Mouse (Mus musculus): Measurements from ENCODE around the gene Abcc1. TPM values are rescaled to one million over a fixed set of nuclear protein-coding genes. Genes with fewer than 3 reads are reported as not detected.
A peak's percentile ranks its signal among the peaks of the same experiment; 100 is the strongest.

Gene Abcc1
- polyA plus RNA-seq, 1 experiment: 26.5 TPM

DNA sequence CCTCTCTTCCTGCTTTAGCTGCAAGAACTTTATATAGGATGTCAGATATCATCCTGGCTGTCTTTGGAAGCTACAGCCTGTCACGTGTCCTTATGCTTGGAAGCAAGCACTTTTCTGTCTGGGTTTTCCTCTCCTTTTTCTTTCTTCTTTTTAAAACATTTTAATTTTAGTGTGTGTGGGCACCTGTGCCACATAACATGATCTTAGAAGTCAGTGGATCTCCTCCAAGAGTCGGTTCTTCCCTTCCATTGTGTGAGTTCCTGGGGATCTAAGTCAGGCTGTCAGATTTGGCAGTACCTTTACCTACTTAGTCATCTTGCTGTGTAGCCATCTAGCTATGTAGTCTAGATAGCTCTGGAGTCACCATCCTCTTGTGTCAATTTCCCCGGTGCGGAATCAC is 37.9 kb downstream of the Abcc1 start:
- Histone ChIP-seq H3K36me3 (ENCODE audit: control insufficient read depth, insufficient read depth, low read length) (no peaks in the 10 kb centered on the region; the same call in 1 of the 2 replicates), H3K4me3 (ENCODE audit: insufficient read depth, low read depth, low read length) (no peak overlapping the region), H3K27me3 (replicated peaks; ENCODE audit: control insufficient read depth, insufficient read depth, low read length) (no peaks in the 10 kb centered on the region), H3K27ac (ENCODE audit: insufficient read depth, low read depth, low read length) (no peak overlapping the region), H3K4me1 (ENCODE audit: control insufficient read depth, insufficient read depth, low read length) (0 out of 2 replicates have a peak, but pooled peaks cover 4% of the 10 kb centered on the region)
- TF ChIP-seq CTCF (conservative IDR thresholded peaks at IDR 0.05; ENCODE audit: insufficient read depth, insufficient read length, low read depth, low read length): no peak
- TF ChIP-seq POLR2A (IDR thresholded peaks at IDR 0.05; ENCODE audit: low read depth, low read length): no peak
- 92% methylated on average over 4 of the region's 4 CpGs for WGBS
- DNase-seq: no peak

DNA sequence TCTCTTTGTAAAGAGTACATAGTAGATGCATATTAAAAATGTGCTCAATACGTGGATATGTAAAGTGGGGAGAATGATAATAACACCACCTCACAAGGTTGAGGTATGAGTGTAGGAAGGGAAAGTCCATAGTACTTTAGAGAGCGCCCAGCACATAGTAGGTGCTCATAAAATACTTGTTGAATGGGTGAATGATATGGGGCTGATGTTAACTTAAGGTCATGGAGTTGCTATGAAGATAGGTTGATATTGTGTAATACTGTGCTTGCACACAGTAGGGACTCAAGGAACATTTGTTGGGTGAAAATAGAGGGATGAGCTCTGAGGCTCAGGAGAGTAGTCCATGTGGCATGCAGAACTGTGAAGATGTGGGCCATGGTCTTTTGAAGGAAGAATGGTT is 42.1 kb downstream of the Abcc1 start:
- Histone ChIP-seq H3K27me3 (replicated peaks; ENCODE audit: control insufficient read depth, insufficient read depth, low read length) (no peaks in the 10 kb centered on the region), H3K27ac (ENCODE audit: insufficient read depth, low read depth, low read length) (no peak overlapping the region), H3K36me3 (ENCODE audit: control insufficient read depth, insufficient read depth, low read length) (no peaks in the 10 kb centered on the region; the same call in none of the 2 replicates), H3K4me3 (ENCODE audit: insufficient read depth, low read depth, low read length) (no peak overlapping the region), H3K4me1 (ENCODE audit: control insufficient read depth, insufficient read depth, low read length) (0 out of 2 replicates have a peak, but pooled peaks cover 4% of the 10 kb centered on the region)
- DNase-seq: no peak
- WGBS: 93% methylated on average over 2 of the region's 2 CpGs
- TF ChIP-seq CTCF (conservative IDR thresholded peaks at IDR 0.05; ENCODE audit: insufficient read depth, insufficient read length, low read depth, low read length) (no peak), POLR2A (IDR thresholded peaks at IDR 0.05; ENCODE audit: low read depth, low read length) (no peak)

DNA sequence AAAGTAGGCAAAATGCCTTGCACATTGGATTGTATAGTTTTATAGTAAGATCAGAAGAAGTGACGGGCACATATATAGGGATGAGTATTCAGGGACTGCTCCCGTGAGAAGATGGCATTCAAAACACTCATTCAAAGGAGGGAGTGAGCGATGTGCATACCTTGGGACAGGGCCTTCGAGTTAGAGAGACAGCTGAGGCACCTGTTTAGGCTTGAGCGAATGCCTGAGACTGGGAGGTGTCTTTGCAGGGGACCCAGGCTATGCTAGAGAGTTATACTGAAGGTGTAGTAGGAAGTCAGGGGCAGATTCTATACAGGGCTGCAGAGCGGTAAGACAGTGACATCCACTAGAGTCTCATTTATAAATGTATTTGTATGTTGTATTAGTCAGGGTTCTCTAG is 44.3 kb downstream of the Abcc1 start:
- DNase-seq: no peak
- H3K27ac ChIP-seq (ENCODE audit: insufficient read depth, low read depth, low read length): no peak overlapping the region
- no peaks in the 10 kb centered on the region; the same call in none of the 2 replicates for H3K36me3 ChIP-seq (ENCODE audit: control insufficient read depth, insufficient read depth, low read length)
- 94% methylated on average over 6 of the region's 6 CpGs for WGBS
- H3K27me3 ChIP-seq (replicated peaks; ENCODE audit: control insufficient read depth, insufficient read depth, low read length): no peaks in the 10 kb centered on the region
- H3K4me3 ChIP-seq (ENCODE audit: insufficient read depth, low read depth, low read length): no peak overlapping the region
- no peaks in the 10 kb centered on the region for H3K4me1 ChIP-seq (ENCODE audit: control insufficient read depth, insufficient read depth, low read length)
- TF ChIP-seq POLR2A (IDR thresholded peaks at IDR 0.05; ENCODE audit: low read depth, low read length) (no peak), CTCF (conservative IDR thresholded peaks at IDR 0.05; ENCODE audit: insufficient read depth, insufficient read length, low read depth, low read length) (no peak)

DNA sequence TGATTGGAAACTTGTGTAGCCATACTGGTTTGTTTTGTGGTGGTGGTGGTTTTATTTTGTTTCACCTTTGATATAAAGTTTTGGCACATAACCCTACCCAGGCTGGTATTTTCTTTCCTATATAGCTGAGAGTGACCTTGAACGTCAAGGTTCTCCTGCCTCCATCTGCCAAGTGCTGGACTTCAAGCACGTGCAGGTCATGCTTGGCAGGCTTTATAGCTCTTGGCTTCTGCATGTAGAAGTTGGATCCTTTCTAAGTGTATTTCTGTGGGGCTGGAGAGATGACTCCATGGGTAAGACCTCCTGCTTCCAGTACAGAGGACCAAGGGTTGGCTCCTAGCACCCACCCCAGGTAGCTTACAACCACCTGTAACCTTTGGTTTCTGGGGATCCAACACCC is 47.8 kb downstream of the Abcc1 start:
- Histone ChIP-seq H3K4me3 (ENCODE audit: insufficient read depth, low read depth, low read length) (no peak overlapping the region), H3K4me1 (ENCODE audit: control insufficient read depth, insufficient read depth, low read length) (no peaks in the 10 kb centered on the region), H3K27ac (ENCODE audit: insufficient read depth, low read depth, low read length) (peak overlapping the region; percentile 24; the same call in 1 of the 2 replicates), H3K36me3 (ENCODE audit: control insufficient read depth, insufficient read depth, low read length) (no peaks in the 10 kb centered on the region; the same call in 1 of the 2 replicates), H3K27me3 (replicated peaks; ENCODE audit: control insufficient read depth, insufficient read depth, low read length) (no peaks in the 10 kb centered on the region)
- DNase-seq: peak; percentile 68
- 40% methylated on average over 2 of the region's 2 CpGs for WGBS
- no peak for TF ChIP-seq CTCF (conservative IDR thresholded peaks at IDR 0.05; ENCODE audit: insufficient read depth, insufficient read length, low read depth, low read length)
- TF ChIP-seq POLR2A (IDR thresholded peaks at IDR 0.05; ENCODE audit: low read depth, low read length): no peak

DNA sequence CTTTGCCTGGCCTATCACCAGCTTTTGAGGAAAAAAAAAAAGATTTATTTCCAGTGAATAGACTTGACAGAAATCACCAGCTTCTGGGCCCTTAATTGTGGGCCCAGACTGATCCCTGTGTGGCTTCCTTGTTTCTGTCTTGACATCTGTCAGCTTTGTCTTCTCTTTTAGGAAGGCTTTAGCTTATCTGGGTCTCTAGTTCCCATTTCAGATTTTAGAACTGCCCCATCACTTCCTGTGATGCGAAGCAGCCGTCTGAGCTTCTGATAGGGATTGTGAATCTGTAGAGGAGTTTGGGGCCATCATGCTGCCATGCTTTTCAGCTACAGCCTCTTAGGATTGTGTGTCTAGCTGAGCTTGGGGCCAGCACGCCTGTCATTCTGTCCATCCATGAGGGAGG is 48.4 kb downstream of the Abcc1 start:
- Histone ChIP-seq H3K27me3 (replicated peaks; ENCODE audit: control insufficient read depth, insufficient read depth, low read length) (no peaks in the 10 kb centered on the region), H3K4me3 (ENCODE audit: insufficient read depth, low read depth, low read length) (no peak overlapping the region), H3K36me3 (ENCODE audit: control insufficient read depth, insufficient read depth, low read length) (no peaks in the 10 kb centered on the region; the same call in 1 of the 2 replicates), H3K4me1 (ENCODE audit: control insufficient read depth, insufficient read depth, low read length) (no peaks in the 10 kb centered on the region), H3K27ac (ENCODE audit: insufficient read depth, low read depth, low read length) (no peak overlapping the region)
- no peak for DNase-seq
- 87% methylated on average over 3 of the region's 3 CpGs for WGBS
- TF ChIP-seq CTCF (conservative IDR thresholded peaks at IDR 0.05; ENCODE audit: insufficient read depth, insufficient read length, low read depth, low read length): no peak
- TF ChIP-seq POLR2A (IDR thresholded peaks at IDR 0.05; ENCODE audit: low read depth, low read length): no peak

DNA sequence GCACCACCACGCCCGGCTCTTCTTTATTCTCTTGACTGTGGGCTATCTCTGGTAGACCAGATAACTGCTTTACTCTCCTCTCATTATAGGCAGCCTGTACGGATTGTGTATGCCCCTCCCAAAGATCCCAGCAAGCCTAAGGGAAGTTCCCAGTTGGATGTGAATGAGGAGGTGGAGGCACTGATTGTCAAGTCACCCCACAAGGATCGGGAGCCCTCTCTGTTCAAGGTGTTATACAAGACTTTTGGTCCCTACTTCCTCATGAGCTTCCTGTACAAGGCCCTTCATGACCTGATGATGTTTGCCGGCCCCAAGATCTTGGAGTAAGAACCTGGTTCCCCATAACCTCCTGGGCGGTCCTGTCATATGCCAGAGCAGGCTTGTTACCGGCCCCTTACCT is 49.3 kb downstream of the Abcc1 start:
- no peak for DNase-seq
- Histone ChIP-seq H3K4me1 (ENCODE audit: control insufficient read depth, insufficient read depth, low read length) (no peaks in the 10 kb centered on the region), H3K36me3 (ENCODE audit: control insufficient read depth, insufficient read depth, low read length) (no peaks in the 10 kb centered on the region; the same call in 1 of the 2 replicates), H3K27ac (ENCODE audit: insufficient read depth, low read depth, low read length) (no peak overlapping the region), H3K4me3 (ENCODE audit: insufficient read depth, low read depth, low read length) (no peak overlapping the region), H3K27me3 (replicated peaks; ENCODE audit: control insufficient read depth, insufficient read depth, low read length) (no peaks in the 10 kb centered on the region)
- no peak for TF ChIP-seq POLR2A (IDR thresholded peaks at IDR 0.05; ENCODE audit: low read depth, low read length)
- no peak for TF ChIP-seq CTCF (conservative IDR thresholded peaks at IDR 0.05; ENCODE audit: insufficient read depth, insufficient read length, low read depth, low read length)
- 94% methylated on average over 7 of the region's 7 CpGs for WGBS

DNA sequence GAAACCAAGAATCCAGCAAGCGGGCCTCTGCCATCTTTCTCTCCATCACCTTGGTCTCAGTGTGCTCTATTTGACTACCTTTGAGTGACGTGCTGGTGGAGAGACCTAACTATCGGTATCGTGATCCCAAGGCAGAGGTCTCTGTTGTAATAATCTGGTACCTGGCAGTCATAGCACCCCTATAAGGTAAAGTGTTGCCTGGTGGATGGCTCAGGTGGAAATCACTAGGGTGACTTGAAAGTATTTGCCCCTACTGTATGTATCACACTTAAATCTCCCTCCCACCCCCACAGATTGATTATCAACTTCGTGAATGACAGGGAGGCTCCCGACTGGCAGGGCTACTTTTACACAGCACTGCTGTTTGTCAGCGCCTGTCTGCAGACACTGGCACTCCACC is 49.8 kb downstream of the Abcc1 start:
- no peak for DNase-seq
- WGBS: 95% methylated on average over 7 of the region's 7 CpGs
- Histone ChIP-seq H3K4me3 (ENCODE audit: insufficient read depth, low read depth, low read length) (no peak overlapping the region), H3K36me3 (ENCODE audit: control insufficient read depth, insufficient read depth, low read length) (no peaks in the 10 kb centered on the region; the same call in 1 of the 2 replicates), H3K4me1 (ENCODE audit: control insufficient read depth, insufficient read depth, low read length) (no peaks in the 10 kb centered on the region), H3K27me3 (replicated peaks; ENCODE audit: control insufficient read depth, insufficient read depth, low read length) (no peaks in the 10 kb centered on the region), H3K27ac (ENCODE audit: insufficient read depth, low read depth, low read length) (no peak overlapping the region)
- TF ChIP-seq POLR2A (IDR thresholded peaks at IDR 0.05; ENCODE audit: low read depth, low read length) (no peak), CTCF (conservative IDR thresholded peaks at IDR 0.05; ENCODE audit: insufficient read depth, insufficient read length, low read depth, low read length) (no peak)

Measured in kidney, adult 2 months (tissue).